ENCODE assay signal across 23 mouse cellular contexts in the genomic region with DNA sequence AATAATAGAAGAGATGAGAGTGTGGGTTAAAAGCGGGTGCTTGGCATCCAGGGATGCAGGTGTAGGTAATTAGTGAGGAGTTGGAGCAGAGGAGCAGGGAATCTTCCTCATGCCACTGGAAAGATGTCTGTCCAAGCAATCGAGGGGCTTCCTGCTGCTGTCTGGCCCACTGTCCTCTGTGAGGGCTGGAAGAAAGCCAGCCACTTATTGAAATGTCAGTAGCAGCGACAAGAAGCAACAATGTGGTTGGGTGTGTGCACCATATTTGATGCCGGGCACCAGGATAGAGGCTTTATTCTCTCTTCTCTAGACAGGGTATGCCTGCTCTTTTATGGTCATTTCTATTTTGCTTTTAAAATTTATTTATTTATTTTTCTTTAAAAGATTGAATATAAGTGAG.
DNase-seq lines count a peak whose midpoint lies in the region; ATAC-seq and TF ChIP-seq lines count a peak whose summit lies in the region.
"Had no signal": no experiment of that assay in that cellular context is flagged by ENCODE, and none has a peak within 500 bp of the region (broad histone marks: within the 10 kb centered on the region; RNA-seq: fewer than 3 reads in every experiment).

No protein-coding gene starts in this region.

- H3K9ac ChIP-seq in hindbrain, embryonic 14.5 days: no peak overlapping the region
- no peak overlapping the region for H3K9ac ChIP-seq in midbrain, embryonic 11.5 days (ENCODE audit: low read length)
- no peak overlapping the region for H3K9ac ChIP-seq in midbrain, embryonic 16.5 days (ENCODE audit: low read depth, low read length)
- H3K9ac ChIP-seq: embryonic facial prominence, embryonic 15.5 days; heart, embryonic 13.5 days; hindbrain, embryonic 12.5 days had no signal

- peak; percentile 66 to 74 for DNase-seq in cerebellum, postnatal 10 days
- no peak for DNase-seq in cerebellum, adult 18-20 months
- peak; percentile 46 for DNase-seq in hindbrain, embryonic 14.5 days (ENCODE audit: low spot score)
- DNase-seq in hindbrain, embryonic 10.5 days (ENCODE audit: low spot score): no peak
- peak; percentile 79 for DNase-seq in midbrain, embryonic 11.5 days (ENCODE audit: low spot score, missing footprints)
- peak; percentile 37 for DNase-seq in brain, embryonic 14.5 days (ENCODE audit: low read depth)
- DNase-seq: adrenal gland, adult 8-10 months; B cell, adult 2 months; cerebellum, adult 11 months; cerebellum, adult 9-11 months; embryo, embryonic 11 days; gastrocnemius, postnatal 10 days; heart, postnatal 36 days had no signal

- no peak for TF ChIP-seq POLR2A in brain, embryonic 14.5 days (IDR thresholded peaks at IDR 0.05; ENCODE audit: borderline replicate concordance, extremely low read depth, insufficient read depth, insufficient read length, poor library complexity, severe bottlenecking)

- H3K9me3 ChIP-seq in hindbrain, embryonic 14.5 days (ENCODE audit: control insufficient read depth, low read length): no peaks in the 10 kb centered on the region
- no peaks in the 10 kb centered on the region for H3K9me3 ChIP-seq in hindbrain, embryonic 10.5 days
- H3K9me3 ChIP-seq in midbrain, embryonic 11.5 days (ENCODE audit: control insufficient read depth, low read length): no peaks in the 10 kb centered on the region
- H3K9me3 ChIP-seq in midbrain, embryonic 16.5 days (replicated peaks; ENCODE audit: control insufficient read depth, low read length, poor library complexity, severe bottlenecking): no peaks in the 10 kb centered on the region
- H3K9me3 ChIP-seq: embryonic facial prominence, embryonic 15.5 days; forebrain, embryonic 10.5 days; heart, embryonic 13.5 days; hindbrain, embryonic 12.5 days had no signal

- peaks cover 12% of the 10 kb centered on the region; the same call in 1 of the 2 replicates for H3K4me1 ChIP-seq in hindbrain, embryonic 14.5 days (replicated peaks; ENCODE audit: control insufficient read depth, insufficient read depth, low read length)
- H3K4me1 ChIP-seq in hindbrain, embryonic 10.5 days (replicated peaks): peaks cover 5% of the 10 kb centered on the region; the same call in 1 of the 2 replicates
- H3K4me1 ChIP-seq in midbrain, embryonic 11.5 days (ENCODE audit: control insufficient read depth, insufficient read depth, low read length): no peaks in the 10 kb centered on the region
- H3K4me1 ChIP-seq in midbrain, embryonic 16.5 days (ENCODE audit: control insufficient read depth, insufficient read depth, low read length): no peaks in the 10 kb centered on the region
- H3K4me1 ChIP-seq: embryonic facial prominence, embryonic 15.5 days; forebrain, embryonic 10.5 days; heart, embryonic 13.5 days had no signal

- H3K27ac ChIP-seq in hindbrain, embryonic 14.5 days: no peak overlapping the region
- H3K27ac ChIP-seq in hindbrain, embryonic 10.5 days: no peak overlapping the region
- H3K27ac ChIP-seq in midbrain, embryonic 11.5 days (ENCODE audit: low read depth, low read length): no peak overlapping the region
- H3K27ac ChIP-seq in midbrain, embryonic 16.5 days (ENCODE audit: low read length): no peak overlapping the region
- H3K27ac ChIP-seq: embryonic facial prominence, embryonic 15.5 days; forebrain, embryonic 10.5 days; heart, embryonic 13.5 days; hindbrain, embryonic 12.5 days had no signal

- H3K36me3 ChIP-seq in hindbrain, embryonic 14.5 days (replicated peaks; ENCODE audit: control insufficient read depth, insufficient read depth): no peaks in the 10 kb centered on the region
- H3K36me3 ChIP-seq in hindbrain, embryonic 10.5 days: no peaks in the 10 kb centered on the region
- H3K36me3 ChIP-seq in midbrain, embryonic 11.5 days (ENCODE audit: control insufficient read depth, insufficient read depth, low read length): no peaks in the 10 kb centered on the region
- no peaks in the 10 kb centered on the region for H3K36me3 ChIP-seq in midbrain, embryonic 16.5 days (ENCODE audit: control insufficient read depth, insufficient read depth, low read length)
- H3K36me3 ChIP-seq: embryonic facial prominence, embryonic 15.5 days; forebrain, embryonic 10.5 days; G1E; heart, embryonic 13.5 days; hindbrain, embryonic 12.5 days had no signal

- no peak for ATAC-seq in hindbrain, embryonic 14.5 days (ENCODE audit: low FRiP score)
- no peak for ATAC-seq in midbrain, embryonic 11.5 days (ENCODE audit: low FRiP score)
- no peak for ATAC-seq in midbrain, embryonic 16.5 days
- ATAC-seq: CD4-positive, CD25-positive, alpha-beta regulatory T cell, adult 4 months; forebrain, embryonic 16.5 days; intestine, embryonic 16.5 days had no signal

- H3K4me3 ChIP-seq in hindbrain, embryonic 14.5 days (replicated peaks; ENCODE audit: low read length): no peak overlapping the region
- H3K4me3 ChIP-seq in hindbrain, embryonic 10.5 days: no peak overlapping the region
- no peak overlapping the region for H3K4me3 ChIP-seq in midbrain, embryonic 11.5 days (ENCODE audit: low read depth, low read length)
- no peak overlapping the region for H3K4me3 ChIP-seq in midbrain, embryonic 16.5 days (ENCODE audit: low read depth, low read length)
- H3K4me3 ChIP-seq: embryonic facial prominence, embryonic 15.5 days; erythroblast, embryonic 14.5 days; forebrain, embryonic 10.5 days; heart, embryonic 13.5 days; hindbrain, embryonic 12.5 days had no signal

- 35% methylated on average over 4 of the region's 4 CpGs for WGBS in hindbrain, embryonic 14.5 days
- WGBS in hindbrain, embryonic 10.5 days: 80% methylated on average over 4 of the region's 4 CpGs
- WGBS in midbrain, embryonic 11.5 days: 77% methylated on average over 4 of the region's 4 CpGs
- WGBS in midbrain, embryonic 16.5 days: 51% methylated on average over 4 of the region's 4 CpGs

- no peak for TF ChIP-seq CTCF in brain, embryonic 14.5 days (IDR thresholded peaks at IDR 0.05; ENCODE audit: borderline replicate concordance, extremely low read depth, insufficient read depth, insufficient read length)

- H3K27me3 ChIP-seq in hindbrain, embryonic 14.5 days (ENCODE audit: control insufficient read depth, insufficient read depth, low read length): no peaks in the 10 kb centered on the region
- no peaks in the 10 kb centered on the region for H3K27me3 ChIP-seq in hindbrain, embryonic 10.5 days (ENCODE audit: insufficient read depth, poor library complexity, severe bottlenecking)
- no peaks in the 10 kb centered on the region for H3K27me3 ChIP-seq in midbrain, embryonic 11.5 days (ENCODE audit: control insufficient read depth, insufficient read depth, low read length)
- H3K27me3 ChIP-seq in midbrain, embryonic 16.5 days (ENCODE audit: control insufficient read depth, insufficient read depth, low read depth, low read length): peaks cover 2% of the 10 kb centered on the region; the same call in 1 of the 2 replicates
- H3K27me3 ChIP-seq: embryonic facial prominence, embryonic 15.5 days; heart, embryonic 13.5 days; hindbrain, embryonic 12.5 days had no signal

- no peak overlapping the region for H3K4me2 ChIP-seq in hindbrain, embryonic 14.5 days (replicated peaks)
- H3K4me2 ChIP-seq in midbrain, embryonic 11.5 days: no peak overlapping the region
- no peak overlapping the region for H3K4me2 ChIP-seq in midbrain, embryonic 16.5 days (ENCODE audit: low read length)
- H3K4me2 ChIP-seq: embryonic facial prominence, embryonic 15.5 days; heart, embryonic 13.5 days; hindbrain, embryonic 12.5 days had no signal

Comparison
In these comparisons a context has a peak if more than half of its experiments do, and no peak if none do; other contexts are left out.
1. DNase-seq: peak in cerebellum, postnatal 10 days (2 of 2), hindbrain, embryonic 14.5 days (single experiment), midbrain, embryonic 11.5 days (single experiment) and brain, embryonic 14.5 days (single experiment); none in cerebellum, adult 18-20 months (0 of 2) and hindbrain, embryonic 10.5 days (single experiment).